Mouse (Mus musculus) liver, adult 10 weeks (tissue): ENCODE data around the gene Slc12a8. TPM values are rescaled to one million over a fixed set of nuclear protein-coding genes. Genes with fewer than 3 reads are reported as not detected.

Experiments used
- polyA plus RNA-seq: library from polyadenylated mRNA; stranded (reverse); fragments of 350-450 nt; fragmentation: Illumina TruSeq; extraction: RNeasy Lipid Tissue Mini Kit (QIAGEN cat#74804); gene quantifications from one replicate; pipeline ENCODE4 v1.2.3, GENCODE M21; 2014; ENCODE audit warnings: low read depth, low replicate concordance

Slc12a8 gene
- not detected for polyA plus RNA-seq

DNA sequence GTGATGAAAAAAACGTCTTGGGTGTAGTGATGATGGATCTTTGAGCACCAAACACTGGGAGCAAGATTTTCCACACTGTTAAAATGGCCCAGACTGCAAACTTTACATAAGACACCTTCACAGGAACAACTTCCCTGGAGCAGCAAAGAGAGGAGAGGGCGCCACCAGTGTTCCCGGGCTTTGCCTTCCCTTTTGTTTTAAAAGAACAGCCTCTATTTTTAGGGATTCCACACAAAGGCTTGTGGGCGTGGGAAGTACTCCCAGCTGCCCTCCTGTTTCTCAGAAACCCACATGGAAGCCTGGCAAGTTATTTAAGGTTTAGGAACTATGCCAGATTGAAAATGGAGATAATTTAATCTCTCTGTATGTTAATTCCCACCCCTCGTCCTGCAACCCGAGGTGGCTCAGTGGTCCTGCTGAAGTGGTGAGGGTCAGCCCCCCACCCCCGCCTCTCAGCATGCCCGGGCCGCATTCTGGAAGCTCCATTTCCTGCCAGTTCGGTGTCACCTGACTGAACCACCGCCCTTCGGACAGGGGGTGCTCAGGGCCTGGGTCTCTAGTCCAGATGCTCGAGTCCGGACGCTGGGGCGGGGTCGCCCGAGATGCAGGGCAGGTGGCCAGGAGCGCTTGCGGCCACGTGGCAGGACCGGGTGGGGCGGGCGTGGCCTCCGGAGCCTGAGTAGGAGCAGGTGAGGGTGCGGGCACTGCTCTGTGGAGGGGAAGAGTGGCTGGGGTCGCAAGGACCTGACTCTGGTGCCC lies at the start of gene Slc12a8:
Gene Slc12a8 (plus strand): TSS at position 522 of the 759 bp plus-strand sequence.

DNA sequence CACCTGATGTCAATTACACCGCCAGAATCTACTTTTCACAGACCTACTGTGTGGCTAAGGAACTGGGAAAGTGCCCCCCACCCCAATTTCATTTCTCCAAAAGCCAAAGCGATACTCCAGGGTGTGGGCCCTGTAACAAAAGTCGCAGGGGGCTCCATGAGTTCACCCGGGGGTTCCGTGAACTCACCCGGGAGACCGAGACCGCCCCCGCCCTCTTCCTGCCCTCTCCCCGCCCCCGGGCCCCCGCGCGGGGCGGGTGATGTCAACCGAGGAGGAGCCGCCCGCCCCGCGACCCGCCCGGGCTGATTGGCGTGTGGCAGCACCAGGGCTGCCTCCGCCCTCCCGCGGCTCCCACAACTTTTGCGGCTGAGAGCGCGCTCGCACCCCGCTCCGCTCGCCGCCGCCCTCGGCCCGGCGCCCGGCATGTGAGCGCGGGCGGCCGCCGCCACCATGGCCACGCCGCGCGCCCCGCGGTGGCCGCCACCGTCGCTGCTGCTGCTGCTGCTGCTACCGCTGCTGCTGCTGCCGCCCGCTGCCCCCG lies 167.1 kb downstream of the Slc12a8 start, which contains the start of gene Heg1:
Gene Heg1 (plus strand): TSS at position 209 of the 541 bp plus-strand sequence.

Other genes with a start within 250 kb of the Slc12a8 start
- gene Zfp148, start 136.5 kb upstream of the Slc12a8 start, polyA plus RNA-seq, result 19.3 TPM
- gene Heg1, start 167.0 kb downstream of the Slc12a8 start, polyA plus RNA-seq, result 3.5 TPM